Mouse (Mus musculus): ENCODE measurements around the gene Bco2. TPM values are rescaled to one million over a fixed set of nuclear protein-coding genes. Genes with fewer than 3 reads are reported as not detected.

Bco2 gene
- polyA plus RNA-seq, 1 experiment from 2014 or later: 0.12 TPM

GRCm38 (mm10) chr9:50594794-50595417, 39.9 kb upstream of the Bco2 start:
- no peak overlapping the region for H3K4me2 ChIP-seq (ENCODE audit: low read length)
- H3K36me3 ChIP-seq (ENCODE audit: control insufficient read depth, insufficient read depth, low read length): peaks cover 56% of the 10 kb centered on the region
- H3K27ac ChIP-seq (replicated peaks in 1 of 2; ENCODE audit: control insufficient read depth in 1 of 2, insufficient read depth in 1 of 2, low read depth in 2 of 2, low read length in 2 of 2): no peak overlapping the region; a peak in 1 of 4 replicates
- no peak overlapping the region for H3K9ac ChIP-seq (ENCODE audit: low read length)
- no peaks in the 10 kb centered on the region for H3K9me3 ChIP-seq (ENCODE audit: control insufficient read depth, low read length)
- 75% methylated on average over 12 of the region's 12 CpGs for WGBS
- H3K4me1 ChIP-seq (ENCODE audit: control insufficient read depth in 2 of 2, insufficient read depth in 2 of 2, low read length in 2 of 2): no peaks in the 10 kb centered on the region
- H3K27me3 ChIP-seq (ENCODE audit: control insufficient read depth, insufficient read depth, low read length): no peaks in the 10 kb centered on the region
- ATAC-seq (ENCODE audit: insufficient number of reproducible peaks, insufficient read depth, low FRiP score, low read depth): no peak
- no peak overlapping the region for H3K4me3 ChIP-seq (ENCODE audit: control insufficient read depth in 1 of 2, insufficient read depth in 1 of 2, low read depth in 1 of 2, low read length in 2 of 2)

DNA sequence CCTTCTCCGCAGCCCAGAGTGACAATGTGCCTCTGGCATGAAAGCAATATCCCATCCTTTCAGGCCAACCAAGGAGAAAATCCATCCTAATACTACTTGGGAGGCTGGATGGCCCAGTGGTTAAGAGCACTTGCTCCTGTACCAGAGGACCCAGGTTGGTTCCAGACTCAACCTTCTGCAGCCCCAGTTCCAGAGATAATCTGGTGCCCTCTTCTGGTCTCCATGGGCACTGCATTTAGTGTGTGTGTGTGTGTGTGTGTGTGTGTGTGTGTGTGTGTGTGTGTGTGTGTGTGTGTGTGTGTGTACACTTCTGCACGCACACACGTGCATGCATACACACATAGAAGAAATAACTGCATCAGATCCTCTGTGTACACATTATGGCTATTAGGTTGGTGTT, 38.6 kb upstream of the Bco2 start:
- Histone ChIP-seq H3K27me3 (ENCODE audit: control insufficient read depth, insufficient read depth, low read length) (no peaks in the 10 kb centered on the region), H3K4me1 (ENCODE audit: control insufficient read depth in 2 of 2, insufficient read depth in 2 of 2, low read length in 2 of 2) (no peaks in the 10 kb centered on the region), H3K4me2 (ENCODE audit: low read length) (no peak overlapping the region), H3K9ac (ENCODE audit: low read length) (no peak overlapping the region), H3K36me3 (ENCODE audit: control insufficient read depth, insufficient read depth, low read length) (peaks cover 42% of the 10 kb centered on the region), H3K9me3 (ENCODE audit: control insufficient read depth, low read length) (no peaks in the 10 kb centered on the region), H3K27ac (replicated peaks in 1 of 2; ENCODE audit: control insufficient read depth in 1 of 2, insufficient read depth in 1 of 2, low read depth in 2 of 2, low read length in 2 of 2) (no peak overlapping the region), H3K4me3 (ENCODE audit: control insufficient read depth in 1 of 2, insufficient read depth in 1 of 2, low read depth in 1 of 2, low read length in 2 of 2) (no peak overlapping the region)
- no peak for ATAC-seq (ENCODE audit: insufficient number of reproducible peaks, insufficient read depth, low FRiP score, low read depth)
- 84% methylated on average over 3 of the region's 3 CpGs for WGBS

GRCm38 (mm10) chr9:50592955-50593354, 38.0 kb upstream of the Bco2 start:
- Histone ChIP-seq H3K4me3 (ENCODE audit: control insufficient read depth in 1 of 2, insufficient read depth in 1 of 2, low read depth in 1 of 2, low read length in 2 of 2) (no peak overlapping the region), H3K4me1 (ENCODE audit: control insufficient read depth in 2 of 2, insufficient read depth in 2 of 2, low read length in 2 of 2) (no peaks in the 10 kb centered on the region), H3K9ac (ENCODE audit: low read length) (no peak overlapping the region), H3K27ac (replicated peaks in 1 of 2; ENCODE audit: control insufficient read depth in 1 of 2, insufficient read depth in 1 of 2, low read depth in 2 of 2, low read length in 2 of 2) (no peak overlapping the region), H3K27me3 (ENCODE audit: control insufficient read depth, insufficient read depth, low read length) (no peaks in the 10 kb centered on the region), H3K4me2 (ENCODE audit: low read length) (no peak overlapping the region), H3K9me3 (ENCODE audit: control insufficient read depth, low read length) (no peaks in the 10 kb centered on the region), H3K36me3 (ENCODE audit: control insufficient read depth, insufficient read depth, low read length) (peaks cover 36% of the 10 kb centered on the region)
- no peak for ATAC-seq (ENCODE audit: insufficient number of reproducible peaks, insufficient read depth, low FRiP score, low read depth)
- WGBS: 78% methylated on average over 9 of the region's 9 CpGs

DNA sequence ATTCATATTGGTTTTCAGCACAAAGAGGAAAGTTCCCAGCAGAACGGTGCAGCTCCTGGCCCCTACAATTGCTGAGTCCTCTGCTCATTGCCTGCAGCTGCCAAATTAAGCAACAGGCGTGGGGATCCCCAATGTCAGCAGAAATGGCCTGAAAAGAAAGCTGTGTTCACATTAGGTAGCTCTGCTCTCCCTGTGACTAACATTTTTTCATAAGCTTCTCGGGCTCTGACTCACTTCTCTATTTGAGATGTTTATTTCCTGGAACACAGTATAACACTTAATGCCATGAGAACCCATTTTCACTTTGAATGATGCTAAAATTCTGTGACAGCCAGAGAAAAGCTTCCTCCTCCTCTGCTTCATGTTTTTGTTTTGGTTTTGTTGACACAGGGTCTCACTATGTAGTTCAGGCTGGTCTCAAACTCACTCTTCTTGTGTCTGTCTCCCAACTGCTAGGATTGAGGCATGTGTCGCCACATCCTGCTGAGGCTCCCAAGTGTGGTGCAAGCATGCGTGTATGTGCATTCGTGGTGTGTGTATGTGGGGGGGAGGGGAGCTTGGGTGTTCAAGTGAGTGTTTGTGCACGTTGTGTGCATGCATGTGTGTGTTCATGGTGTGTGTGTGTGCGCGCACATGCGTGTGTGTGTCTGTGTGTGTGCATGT, 36.0 kb upstream of the Bco2 start:
- no peak overlapping the region for H3K9ac ChIP-seq (ENCODE audit: low read length)
- WGBS: 71% methylated on average over 10 of the region's 10 CpGs
- no peaks in the 10 kb centered on the region for H3K27me3 ChIP-seq (ENCODE audit: control insufficient read depth, insufficient read depth, low read length)
- peaks cover 16% of the 10 kb centered on the region for H3K36me3 ChIP-seq (ENCODE audit: control insufficient read depth, insufficient read depth, low read length)
- no peak for ATAC-seq (ENCODE audit: insufficient number of reproducible peaks, insufficient read depth, low FRiP score, low read depth)
- H3K27ac ChIP-seq (replicated peaks in 1 of 2; ENCODE audit: control insufficient read depth in 1 of 2, insufficient read depth in 1 of 2, low read depth in 2 of 2, low read length in 2 of 2): no peak overlapping the region
- no peak overlapping the region for H3K4me2 ChIP-seq (ENCODE audit: low read length)
- H3K9me3 ChIP-seq (ENCODE audit: control insufficient read depth, low read length): no peaks in the 10 kb centered on the region
- no peak overlapping the region for H3K4me3 ChIP-seq (ENCODE audit: control insufficient read depth in 1 of 2, insufficient read depth in 1 of 2, low read depth in 1 of 2, low read length in 2 of 2)
- H3K4me1 ChIP-seq (ENCODE audit: control insufficient read depth in 2 of 2, insufficient read depth in 2 of 2, low read length in 2 of 2): no peaks in the 10 kb centered on the region

DNA sequence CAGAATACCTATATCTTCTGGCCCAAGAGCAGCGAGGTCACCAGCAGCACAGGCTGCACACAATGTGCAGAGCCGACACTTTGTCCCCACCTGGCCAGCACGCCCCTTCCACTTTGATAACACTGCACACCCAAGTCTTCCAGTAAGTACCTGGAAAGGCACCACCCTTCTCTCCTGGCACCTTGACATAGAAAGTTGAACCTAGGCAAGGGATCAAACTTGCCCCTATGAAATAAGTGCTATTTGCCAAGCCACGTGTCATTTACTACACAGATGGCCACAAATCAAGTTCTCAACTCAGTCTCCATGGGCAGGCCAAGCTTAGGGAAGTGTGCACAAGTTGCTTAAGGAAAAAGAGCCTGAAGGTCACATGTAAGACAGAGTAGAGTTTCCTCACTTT, 32.0 kb upstream of the Bco2 start:
- Histone ChIP-seq H3K4me1 (ENCODE audit: control insufficient read depth in 2 of 2, insufficient read depth in 2 of 2, low read length in 2 of 2) (no peaks in the 10 kb centered on the region), H3K9ac (ENCODE audit: low read length) (no peak overlapping the region), H3K4me2 (ENCODE audit: low read length) (no peak overlapping the region), H3K27me3 (ENCODE audit: control insufficient read depth, insufficient read depth, low read length) (no peaks in the 10 kb centered on the region), H3K4me3 (ENCODE audit: control insufficient read depth in 1 of 2, insufficient read depth in 1 of 2, low read depth in 1 of 2, low read length in 2 of 2) (no peak overlapping the region), H3K9me3 (ENCODE audit: control insufficient read depth, low read length) (no peaks in the 10 kb centered on the region), H3K36me3 (ENCODE audit: control insufficient read depth, insufficient read depth, low read length) (no peaks in the 10 kb centered on the region), H3K27ac (replicated peaks in 1 of 2; ENCODE audit: control insufficient read depth in 1 of 2, insufficient read depth in 1 of 2, low read depth in 2 of 2, low read length in 2 of 2) (no peak overlapping the region)
- ATAC-seq (ENCODE audit: insufficient number of reproducible peaks, insufficient read depth, low FRiP score, low read depth): no peak
- 72% methylated on average over 4 of the region's 4 CpGs for WGBS

DNA sequence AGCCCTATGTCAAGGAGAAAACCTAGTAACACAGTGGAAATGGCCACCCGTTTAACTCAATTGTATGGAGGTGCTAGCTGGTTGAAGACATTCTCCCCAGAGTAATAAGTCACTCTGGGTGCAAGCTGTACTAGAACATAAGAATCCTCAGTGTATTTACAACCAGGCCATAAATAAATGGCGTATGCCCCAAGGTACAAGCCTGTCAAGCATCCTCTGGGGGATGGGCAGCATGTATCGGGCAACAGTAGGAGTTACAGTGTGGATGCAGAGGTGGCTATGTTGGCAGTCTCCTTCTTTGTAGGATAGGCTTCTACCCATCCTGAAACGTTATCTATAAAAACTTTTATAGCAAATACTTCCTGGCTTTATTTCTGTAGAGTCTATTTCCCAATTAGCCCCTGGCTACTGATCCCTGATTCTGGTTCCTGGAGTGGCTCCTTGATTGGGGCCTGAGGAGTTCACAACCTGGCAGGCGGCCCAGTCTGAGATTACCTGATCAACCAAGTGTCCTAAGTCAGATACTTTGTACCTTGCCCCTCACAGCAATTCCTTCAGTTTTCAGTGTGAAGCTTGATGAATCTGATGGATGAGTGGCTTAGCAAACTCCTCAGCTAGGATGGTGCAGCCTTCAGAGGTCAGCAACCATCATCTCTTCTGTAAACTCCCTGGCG, 30.3 kb upstream of the Bco2 start:
- H3K9ac ChIP-seq (ENCODE audit: low read length): no peak overlapping the region
- no peaks in the 10 kb centered on the region for H3K36me3 ChIP-seq (ENCODE audit: control insufficient read depth, insufficient read depth, low read length)
- no peaks in the 10 kb centered on the region for H3K9me3 ChIP-seq (ENCODE audit: control insufficient read depth, low read length)
- H3K4me3 ChIP-seq (ENCODE audit: control insufficient read depth in 1 of 2, insufficient read depth in 1 of 2, low read depth in 1 of 2, low read length in 2 of 2): no peak overlapping the region
- H3K27me3 ChIP-seq (ENCODE audit: control insufficient read depth, insufficient read depth, low read length): no peaks in the 10 kb centered on the region
- 70% methylated on average over 6 of the region's 6 CpGs for WGBS
- no peak overlapping the region for H3K27ac ChIP-seq (replicated peaks in 1 of 2; ENCODE audit: control insufficient read depth in 1 of 2, insufficient read depth in 1 of 2, low read depth in 2 of 2, low read length in 2 of 2)
- no peak overlapping the region for H3K4me2 ChIP-seq (ENCODE audit: low read length)
- no peaks in the 10 kb centered on the region for H3K4me1 ChIP-seq (ENCODE audit: control insufficient read depth in 2 of 2, insufficient read depth in 2 of 2, low read length in 2 of 2)
- ATAC-seq (ENCODE audit: insufficient number of reproducible peaks, insufficient read depth, low FRiP score, low read depth): no peak

DNA sequence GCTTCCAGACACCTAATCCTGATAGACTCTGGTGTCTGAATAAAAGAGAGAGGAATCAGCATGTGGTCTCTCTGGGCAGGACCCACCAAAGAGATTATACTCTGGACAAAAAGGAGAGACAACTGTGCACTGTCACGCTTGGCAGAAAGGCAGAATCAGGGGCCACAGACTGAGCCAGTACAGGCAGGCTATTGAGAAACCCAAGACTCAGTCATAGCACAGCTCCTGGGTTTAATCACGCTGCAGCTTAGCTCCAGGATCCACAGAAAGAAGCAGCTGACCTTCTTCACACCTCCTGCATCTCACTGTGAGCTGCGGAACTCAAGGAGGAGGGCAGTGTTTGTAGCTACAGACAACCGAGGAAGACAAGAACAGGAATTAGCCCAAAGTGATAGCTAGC, 25.4 kb upstream of the Bco2 start:
- no peak overlapping the region for H3K4me3 ChIP-seq (ENCODE audit: control insufficient read depth in 1 of 2, insufficient read depth in 1 of 2, low read depth in 1 of 2, low read length in 2 of 2)
- H3K9me3 ChIP-seq (ENCODE audit: control insufficient read depth, low read length): no peaks in the 10 kb centered on the region
- no peaks in the 10 kb centered on the region for H3K36me3 ChIP-seq (ENCODE audit: control insufficient read depth, insufficient read depth, low read length)
- WGBS: 22% methylated on average over 4 of the region's 4 CpGs
- no peak overlapping the region for H3K27ac ChIP-seq (replicated peaks in 1 of 2; ENCODE audit: control insufficient read depth in 1 of 2, insufficient read depth in 1 of 2, low read depth in 2 of 2, low read length in 2 of 2)
- ATAC-seq (ENCODE audit: insufficient number of reproducible peaks, insufficient read depth, low FRiP score, low read depth): no peak
- no peak overlapping the region for H3K4me2 ChIP-seq (ENCODE audit: low read length)
- H3K9ac ChIP-seq (ENCODE audit: low read length): no peak overlapping the region
- no peaks in the 10 kb centered on the region for H3K4me1 ChIP-seq (ENCODE audit: control insufficient read depth in 2 of 2, insufficient read depth in 2 of 2, low read length in 2 of 2)
- H3K27me3 ChIP-seq (ENCODE audit: control insufficient read depth, insufficient read depth, low read length): no peaks in the 10 kb centered on the region

Data from heart, embryonic 14.5 days (tissue).